In genomic region chr5:32260751-32261150, GRCm38 (mm10) we compare ENCODE assay signal across 24 mouse cellular contexts. TPM values are rescaled to one million over a fixed set of nuclear protein-coding genes. Genes with fewer than 3 reads are reported as not detected.
DNase-seq lines count a peak whose midpoint lies in the region; ATAC-seq and TF ChIP-seq lines count a peak whose summit lies in the region.
"Had no signal": no experiment of that assay in that cellular context is flagged by ENCODE, and none has a peak within 500 bp of the region (broad histone marks: within the 10 kb centered on the region; RNA-seq: fewer than 3 reads in every experiment).

No protein-coding gene starts in this region.

- ATAC-seq in kidney, embryonic 15.5 days (replicated peaks; ENCODE audit: low FRiP score): no peak
- peak; percentile 65 for ATAC-seq in lung, postnatal 0 days
- ATAC-seq: activated CD4-positive, CD25-positive, alpha-beta regulatory T cell, adult 4 months; forebrain, embryonic 15.5 days had no signal

- H3K4me1 ChIP-seq in kidney, embryonic 15.5 days: peaks cover 4% of the 10 kb centered on the region; the same call in 1 of the 2 replicates
- H3K4me1 ChIP-seq in lung, postnatal 0 days (ENCODE audit: insufficient read depth, low read depth, low read length): no peaks in the 10 kb centered on the region
- H3K4me1 ChIP-seq: embryonic facial prominence, embryonic 10.5 days; embryonic facial prominence, embryonic 13.5 days; forebrain, embryonic 12.5 days; forebrain, embryonic 15.5 days; hindbrain, embryonic 12.5 days had no signal

- H3K27ac ChIP-seq in kidney, embryonic 15.5 days: no peak overlapping the region
- H3K27ac ChIP-seq in lung, postnatal 0 days (ENCODE audit: low read length): no peak overlapping the region
- H3K27ac ChIP-seq: embryonic facial prominence, embryonic 10.5 days; embryonic facial prominence, embryonic 13.5 days; forebrain, embryonic 12.5 days; forebrain, embryonic 15.5 days; heart, adult 2 months; hindbrain, embryonic 12.5 days had no signal

- H3K9me3 ChIP-seq in kidney, embryonic 15.5 days (replicated peaks): no peaks in the 10 kb centered on the region
- H3K9me3 ChIP-seq in lung, postnatal 0 days (ENCODE audit: low read length): no peaks in the 10 kb centered on the region
- H3K9me3 ChIP-seq: embryonic facial prominence, embryonic 10.5 days; embryonic facial prominence, embryonic 13.5 days; forebrain, embryonic 12.5 days; forebrain, embryonic 15.5 days; hindbrain, embryonic 12.5 days had no signal

- H3K4me2 ChIP-seq in kidney, embryonic 15.5 days: no peak overlapping the region
- no peak overlapping the region for H3K4me2 ChIP-seq in lung, postnatal 0 days (replicated peaks; ENCODE audit: low read depth, low read length)
- H3K4me2 ChIP-seq: embryonic facial prominence, embryonic 13.5 days; forebrain, embryonic 12.5 days; forebrain, embryonic 15.5 days; heart, embryonic 11.5 days; hindbrain, embryonic 12.5 days had no signal

- DNase-seq in heart, adult 11 months: peak; percentile 62
- DNase-seq in heart, adult 8-10 months (ENCODE audit: low spot score): no peak
- peak; percentile 9 to 12 for DNase-seq in kidney, postnatal 4 days
- peak; percentile 56 for DNase-seq in lung, postnatal 0 days (ENCODE audit: low spot score)
- no peak for DNase-seq in lung, postnatal 14 days
- DNase-seq in retina, postnatal 1 day: peak; percentile 32
- no peak for DNase-seq in retina, embryonic 14.5 days (ENCODE audit: low spot score)
- DNase-seq: adrenal gland, adult 8-10 months; adrenal gland, postnatal 25 days; cerebellum, adult 11-12 months; cerebellum, adult 8-10 months; embryo, embryonic 11 days; gastrocnemius, postnatal 25 days; heart, adult 2 months had no signal

- TF ChIP-seq CTCF in lung, postnatal 0 days (IDR thresholded peaks at IDR 0.05): no peak

- 31% methylated on average over 5 of the region's 5 CpGs for WGBS in kidney, embryonic 15.5 days
- WGBS in lung, postnatal 0 days: 53% methylated on average over 5 of the region's 5 CpGs

- H3K27me3 ChIP-seq in kidney, embryonic 15.5 days: no peaks in the 10 kb centered on the region
- no peaks in the 10 kb centered on the region for H3K27me3 ChIP-seq in lung, postnatal 0 days (replicated peaks; ENCODE audit: insufficient read depth, low read length)
- H3K27me3 ChIP-seq: embryonic facial prominence, embryonic 13.5 days; forebrain, embryonic 12.5 days; forebrain, embryonic 15.5 days; hindbrain, embryonic 12.5 days had no signal

- H3K4me3 ChIP-seq in kidney, embryonic 15.5 days (replicated peaks): no peak overlapping the region
- no peak overlapping the region for H3K4me3 ChIP-seq in lung, postnatal 0 days (ENCODE audit: low read depth, low read length)
- H3K4me3 ChIP-seq: embryonic facial prominence, embryonic 10.5 days; embryonic facial prominence, embryonic 13.5 days; erythroblast, embryonic 14.5 days; forebrain, embryonic 12.5 days; forebrain, embryonic 15.5 days; heart, adult 2 months; hindbrain, embryonic 12.5 days had no signal

- no peak overlapping the region for H3K9ac ChIP-seq in kidney, embryonic 15.5 days
- no peak overlapping the region for H3K9ac ChIP-seq in lung, postnatal 0 days (replicated peaks; ENCODE audit: low read depth)
- H3K9ac ChIP-seq: embryonic facial prominence, embryonic 13.5 days; forebrain, embryonic 12.5 days; forebrain, embryonic 15.5 days; hindbrain, embryonic 12.5 days had no signal

- no peaks in the 10 kb centered on the region for H3K36me3 ChIP-seq in kidney, embryonic 15.5 days
- H3K36me3 ChIP-seq in lung, postnatal 0 days (ENCODE audit: insufficient read depth, low read length): no peaks in the 10 kb centered on the region
- H3K36me3 ChIP-seq: embryonic facial prominence, embryonic 10.5 days; embryonic facial prominence, embryonic 13.5 days; forebrain, embryonic 12.5 days; forebrain, embryonic 15.5 days; hindbrain, embryonic 12.5 days had no signal

- TF ChIP-seq EP300 in lung, postnatal 0 days (IDR thresholded peaks at IDR 0.05): no peak

RNA-seq across cellular contexts. Expression of gene Plb1, which starts 28.2 kb away (rescaled TPM):
- total RNA-seq in heart, adult 8-10 months (2022): 1 to 10 TPM in 3 of 4 experiments, under 1 TPM in 1; 0.92 to 2.8 (median 1.7) TPM
- 0.17 and 0.30 TPM in 2 replicates for polyA plus RNA-seq in kidney, embryonic 15.5 days (2015; fragmentation: Nextera tagmentation; extraction: Ambion mirVana)
- polyA plus RNA-seq in lung, postnatal 0 days (2015; fragmentation: Nextera tagmentation; extraction: Ambion mirVana): 16.6 and 17.1 TPM in 2 replicates
- total RNA-seq: adrenal gland, postnatal 25 days; hematopoietic stem cell, adult 5-6 weeks had no signal
- polyA plus RNA-seq: activated CD4-positive, CD25-positive, alpha-beta regulatory T cell, adult 4 months; forebrain, embryonic 15.5 days had no signal

Comparison
In these comparisons a context has a peak if more than half of its experiments do, and no peak if none do; other contexts are left out.
1. DNase-seq: peak in heart, adult 11 months (single experiment), kidney, postnatal 4 days (2 of 2), lung, postnatal 0 days (single experiment) and retina, postnatal 1 day (single experiment); none in heart, adult 8-10 months (single experiment), lung, postnatal 14 days (single experiment) and retina, embryonic 14.5 days (single experiment).
2. RNA of gene Plb1, which starts 28.2 kb away (polyA plus RNA-seq): 16.6 to 17.1 TPM in lung, postnatal 0 days; 0.17 to 0.30 TPM in kidney, embryonic 15.5 days; every median in the first group is over 10 times any median in the second.